Mouse (Mus musculus) midbrain, embryonic 12.5 days (tissue): ENCODE measurements around the gene Cntn1. TPM values are rescaled to one million over a fixed set of nuclear protein-coding genes. Genes with fewer than 3 reads are reported as not detected.

Experiments used
- ATAC-seq: fragments of 200-750 bp; cut with Nextera tagmentation; 2 replicates; pipeline ENCODE4 v1.8.0; 2017; ENCODE audit warnings: low read depth, moderate TSS enrichment, moderate library complexity; ENCODE audit not compliant: low FRiP score
- H3K27ac ChIP-seq: fragments of 300-500 bp; sonication (generic); replicated peaks from 2 replicates; pipeline ENCODE4 v1.5.1; 2016; ENCODE audit warnings: mild to moderate bottlenecking
- H3K27me3 ChIP-seq: fragments of 300-500 bp; sonication (generic); 2 replicates; pipeline ENCODE4 v1.6.1; 2016; ENCODE audit warnings: mild to moderate bottlenecking
- H3K36me3 ChIP-seq: fragments of 300-500 bp; sonication (generic); 2 replicates; pipeline ENCODE4 v1.6.1; 2016
- H3K4me1 ChIP-seq: fragments of 300-500 bp; sonication (generic); 2 replicates; pipeline ENCODE4 v1.6.1; 2016
- H3K4me2 ChIP-seq: fragments of 300-500 bp; sonication (generic); replicated peaks from 2 replicates; pipeline ENCODE4 v1.6.1; 2016; ENCODE audit warnings: mild to moderate bottlenecking, moderate library complexity
- H3K4me3 ChIP-seq: fragments of 300-500 bp; sonication (generic); 2 replicates; pipeline ENCODE4 v1.5.1; 2016; ENCODE audit warnings: mild to moderate bottlenecking
- H3K9ac ChIP-seq: fragments of 300-500 bp; sonication (generic); replicated peaks from 2 replicates; pipeline ENCODE4 v1.6.1; 2016; ENCODE audit warnings: mild to moderate bottlenecking, moderate library complexity
- H3K9me3 ChIP-seq: fragments of 300-500 bp; sonication (generic); 2 replicates; pipeline ENCODE4 v1.6.1; 2016; ENCODE audit warnings: mild to moderate bottlenecking
- WGBS: fragments of 180-500 bp; shearing (Covaris S2); methylation state at CpG from one replicate; pipeline ENCODE4 v1.1.7; 2016; 5-methylcytosine and 5-hydroxymethylcytosine counted together
- polyA plus RNA-seq: library from polyadenylated mRNA; unstranded; fragments of >200 nt; fragmentation: Nextera tagmentation; extraction: Ambion mirVana; gene quantifications from 2 replicates; pipeline ENCODE4 v1.2.1, GENCODE M21; 2016

Gene Cntn1
- 6.2 and 9.0 TPM in 2 replicates for polyA plus RNA-seq

GRCm38 (mm10) chr15:92050996-92051352 lies at the start of gene Cntn1:
Gene Cntn1 (plus strand): TSS chr15:92051165.
- no peaks in the 10 kb centered on the region for H3K36me3 ChIP-seq
- no peaks in the 10 kb centered on the region for H3K9me3 ChIP-seq
- ATAC-seq, result peak; percentile 99
- peak within 1 kb of the TSS; percentile 39 for H3K27ac ChIP-seq
- peak within 1 kb of the TSS; percentile 55 for H3K9ac ChIP-seq
- peaks cover 13% of the 10 kb centered on the region; the same call in 1 of the 2 replicates for H3K27me3 ChIP-seq
- H3K4me3 ChIP-seq, result peak within 1 kb of the TSS; percentile 66
- H3K4me2 ChIP-seq, result peak within 1 kb of the TSS; percentile 92
- peaks cover 7% of the 10 kb centered on the region; the same call in 1 of the 2 replicates for H3K4me1 ChIP-seq
- WGBS, result under 1% methylated on average over 17 of the region's 17 CpGs

- ATAC-seq, result no peak
- H3K4me3 ChIP-seq, result no peak overlapping the region
- no peaks in the 10 kb centered on the region for H3K27me3 ChIP-seq
- WGBS, result 91% methylated on average over 3 of the region's 3 CpGs
- H3K4me2 ChIP-seq, result no peak overlapping the region
- no peak overlapping the region for H3K9ac ChIP-seq
- no peaks in the 10 kb centered on the region for H3K9me3 ChIP-seq
- no peak overlapping the region for H3K27ac ChIP-seq
- H3K36me3 ChIP-seq, result no peaks in the 10 kb centered on the region
- H3K4me1 ChIP-seq, result no peaks in the 10 kb centered on the region
Observed at GRCm38 (mm10) chr15:92001431-92001830, 49.5 kb upstream of the Cntn1 start.

- no peaks in the 10 kb centered on the region for H3K36me3 ChIP-seq
- no peak overlapping the region for H3K27ac ChIP-seq
- no peak overlapping the region for H3K4me3 ChIP-seq
- no peaks in the 10 kb centered on the region for H3K4me1 ChIP-seq
- ATAC-seq, result no peak
- no peak overlapping the region for H3K9ac ChIP-seq
- 93% methylated on average over 8 of the region's 8 CpGs for WGBS
- H3K4me2 ChIP-seq, result no peak overlapping the region
- no peaks in the 10 kb centered on the region for H3K9me3 ChIP-seq
- H3K27me3 ChIP-seq, result no peaks in the 10 kb centered on the region
Observed at GRCm38 (mm10) chr15:92012165-92013083, 38.5 kb upstream of the Cntn1 start.

GRCm38 (mm10) chr15:92034111-92034510 lies 16.9 kb upstream of the Cntn1 start:
- Histone ChIP-seq H3K9me3 (no peaks in the 10 kb centered on the region), H3K4me2 (no peak overlapping the region), H3K36me3 (no peaks in the 10 kb centered on the region), H3K27ac (no peak overlapping the region), H3K9ac (no peak overlapping the region), H3K4me3 (no peak overlapping the region), H3K4me1 (no peaks in the 10 kb centered on the region), H3K27me3 (no peaks in the 10 kb centered on the region)
- no peak for ATAC-seq
- 87% methylated on average over 1 of the region's 1 CpGs for WGBS

GRCm38 (mm10) chr15:92042538-92042937 lies 8.4 kb upstream of the Cntn1 start:
- Histone ChIP-seq H3K4me3 (no peak overlapping the region), H3K9ac (no peak overlapping the region), H3K27ac (no peak overlapping the region), H3K27me3 (no peaks in the 10 kb centered on the region), H3K4me2 (no peak overlapping the region), H3K9me3 (no peaks in the 10 kb centered on the region), H3K4me1 (no peaks in the 10 kb centered on the region), H3K36me3 (no peaks in the 10 kb centered on the region)
- 93% methylated on average over 5 of the region's 5 CpGs for WGBS
- no peak for ATAC-seq

GRCm38 (mm10) chr15:92046042-92046441 lies 4.9 kb upstream of the Cntn1 start:
- H3K36me3 ChIP-seq, result no peaks in the 10 kb centered on the region
- H3K27me3 ChIP-seq, result peaks cover 8% of the 10 kb centered on the region; the same call in 1 of the 2 replicates
- H3K9me3 ChIP-seq, result no peaks in the 10 kb centered on the region
- H3K4me1 ChIP-seq, result no peaks in the 10 kb centered on the region
- H3K4me2 ChIP-seq, result no peak overlapping the region
- no peak overlapping the region for H3K27ac ChIP-seq
- no peak overlapping the region for H3K4me3 ChIP-seq
- H3K9ac ChIP-seq, result no peak overlapping the region
- ATAC-seq, result no peak
- WGBS, result 89% methylated on average over 8 of the region's 8 CpGs

GRCm38 (mm10) chr15:92048031-92048430 lies 2.9 kb upstream of the Cntn1 start:
- Histone ChIP-seq H3K27ac (no peak overlapping the region), H3K4me2 (no peak overlapping the region), H3K4me1 (peaks cover 7% of the 10 kb centered on the region; the same call in 1 of the 2 replicates), H3K4me3 (no peak overlapping the region), H3K27me3 (peaks cover 13% of the 10 kb centered on the region; the same call in 1 of the 2 replicates), H3K36me3 (no peaks in the 10 kb centered on the region), H3K9ac (no peak overlapping the region), H3K9me3 (no peaks in the 10 kb centered on the region)
- WGBS, result 77% methylated on average over 4 of the region's 4 CpGs
- no peak for ATAC-seq

GRCm38 (mm10) chr15:92048531-92048930 lies 2.4 kb upstream of the Cntn1 start:
- peaks cover 13% of the 10 kb centered on the region; the same call in 1 of the 2 replicates for H3K27me3 ChIP-seq
- no peak overlapping the region for H3K4me3 ChIP-seq
- H3K9ac ChIP-seq, result no peak overlapping the region
- H3K4me2 ChIP-seq, result no peak overlapping the region
- no peak overlapping the region for H3K27ac ChIP-seq
- H3K4me1 ChIP-seq, result peaks cover 7% of the 10 kb centered on the region; the same call in 1 of the 2 replicates
- no peaks in the 10 kb centered on the region for H3K36me3 ChIP-seq
- ATAC-seq, result no peak
- no peaks in the 10 kb centered on the region for H3K9me3 ChIP-seq
- WGBS, result 87% methylated on average over 4 of the region's 4 CpGs

- WGBS, result under 1% methylated on average over 35 of the region's 35 CpGs
- peak overlapping the region; percentile 39 for H3K27ac ChIP-seq
- H3K9me3 ChIP-seq, result no peaks in the 10 kb centered on the region
- no peaks in the 10 kb centered on the region for H3K36me3 ChIP-seq
- peak overlapping the region; percentile 66 for H3K4me3 ChIP-seq
- H3K4me1 ChIP-seq, result peaks cover 7% of the 10 kb centered on the region; the same call in 1 of the 2 replicates
- peak; percentile 2; the same call in 1 of the 2 replicates for ATAC-seq
- peak overlapping the region; percentile 92 for H3K4me2 ChIP-seq
- peaks cover 13% of the 10 kb centered on the region; the same call in 1 of the 2 replicates for H3K27me3 ChIP-seq
- peak overlapping the region; percentile 55 for H3K9ac ChIP-seq
Observed at GRCm38 (mm10) chr15:92051353-92052132, 578 bp downstream of the Cntn1 start.

- Histone ChIP-seq H3K4me1 (peaks cover 7% of the 10 kb centered on the region; the same call in 1 of the 2 replicates), H3K4me2 (peak overlapping the region; percentile 92), H3K27ac (no peak overlapping the region; the same call in 1 of the 2 replicates), H3K36me3 (no peaks in the 10 kb centered on the region), H3K27me3 (peaks cover 13% of the 10 kb centered on the region; the same call in 1 of the 2 replicates), H3K9me3 (no peaks in the 10 kb centered on the region), H3K4me3 (peak overlapping the region; percentile 66), H3K9ac (peak overlapping the region; percentile 55; the same call in 1 of the 2 replicates)
- WGBS, result 19% methylated on average over 4 of the region's 4 CpGs
- no peak for ATAC-seq
Observed at GRCm38 (mm10) chr15:92052133-92052463, 1.1 kb downstream of the Cntn1 start.

- WGBS, result 90% methylated on average over 5 of the region's 5 CpGs
- Histone ChIP-seq H3K4me3 (no peak overlapping the region), H3K27ac (no peak overlapping the region), H3K27me3 (no peaks in the 10 kb centered on the region), H3K4me1 (no peaks in the 10 kb centered on the region), H3K4me2 (no peak overlapping the region), H3K9ac (no peak overlapping the region), H3K36me3 (no peaks in the 10 kb centered on the region), H3K9me3 (no peaks in the 10 kb centered on the region)
- ATAC-seq, result no peak
Observed at GRCm38 (mm10) chr15:92057553-92057952, 6.6 kb downstream of the Cntn1 start.

GRCm38 (mm10) chr15:92060986-92061385 lies 10.0 kb downstream of the Cntn1 start:
- ATAC-seq, result no peak
- 60% methylated on average over 3 of the region's 3 CpGs for WGBS
- no peak overlapping the region for H3K4me3 ChIP-seq
- no peak overlapping the region for H3K4me2 ChIP-seq
- H3K36me3 ChIP-seq, result no peaks in the 10 kb centered on the region
- H3K9ac ChIP-seq, result no peak overlapping the region
- no peaks in the 10 kb centered on the region for H3K4me1 ChIP-seq
- no peaks in the 10 kb centered on the region for H3K27me3 ChIP-seq
- no peak overlapping the region for H3K27ac ChIP-seq
- H3K9me3 ChIP-seq, result no peaks in the 10 kb centered on the region
